Mouse (Mus musculus) liver, embryonic 15.5 days (tissue): Measurements from ENCODE around the gene Tra2a. TPM values are rescaled to one million over a fixed set of nuclear protein-coding genes. Genes with fewer than 3 reads are reported as not detected.

ENCODE experiments used
- ATAC-seq: fragments of 200-750 bp; cut with Nextera tagmentation; 2 replicates; pipeline ENCODE4 v1.8.0; 2017; ENCODE audit warnings: moderate number of reproducible peaks, mild to moderate bottlenecking, moderate library complexity; ENCODE audit not compliant: insufficient read depth
- H3K27ac ChIP-seq: fragments of 300-500 bp; sonication (generic); replicated peaks from 2 replicates; pipeline ENCODE4 v1.5.1; 2015; ENCODE audit warnings: mild to moderate bottlenecking, inconsistent platforms
- H3K27me3 ChIP-seq: fragments of 300-500 bp; sonication (generic); 2 replicates; pipeline ENCODE4 v1.6.1; 2015; ENCODE audit warnings: mild to moderate bottlenecking, inconsistent platforms
- H3K36me3 ChIP-seq: fragments of 300-500 bp; sonication (generic); replicated peaks from 2 replicates; pipeline ENCODE4 v1.6.1; 2015; ENCODE audit warnings: moderate library complexity, mild to moderate bottlenecking, inconsistent platforms
- H3K4me1 ChIP-seq: fragments of 300-500 bp; sonication (generic); replicated peaks from 2 replicates; pipeline ENCODE4 v1.6.1; 2015; ENCODE audit warnings: inconsistent platforms
- H3K4me2 ChIP-seq: fragments of 300-500 bp; sonication (generic); 2 replicates; pipeline ENCODE4 v1.6.1; 2015; ENCODE audit warnings: moderate library complexity, mild to moderate bottlenecking, inconsistent platforms
- H3K4me3 ChIP-seq: fragments of 300-500 bp; sonication (generic); replicated peaks from 2 replicates; pipeline ENCODE4 v1.5.1; 2015; ENCODE audit warnings: mild to moderate bottlenecking, inconsistent platforms
- H3K9ac ChIP-seq: fragments of 300-500 bp; sonication (generic); 2 replicates; pipeline ENCODE4 v1.6.1; 2015; ENCODE audit warnings: moderate library complexity, mild to moderate bottlenecking, inconsistent platforms
- H3K9me3 ChIP-seq: fragments of 300-500 bp; sonication (generic); replicated peaks from 2 replicates; pipeline ENCODE4 v1.6.1; 2016; ENCODE audit warnings: inconsistent platforms
- WGBS: fragments of 180-500 bp; shearing (Covaris S2); methylation state at CpG from one replicate; pipeline ENCODE4 v1.1.7; 2015; ENCODE audit warnings: mixed read lengths; ENCODE audit not compliant: insufficient replicate concordance; 5-methylcytosine and 5-hydroxymethylcytosine counted together
- polyA plus RNA-seq: library from polyadenylated mRNA; unstranded; fragments of >200 nt; fragmentation: Nextera tagmentation; extraction: Ambion mirVana; gene quantifications from 2 replicates; pipeline ENCODE4 v1.2.1, GENCODE M21; 2015

Gene Tra2a
- polyA plus RNA-seq, 1 experiment from 2014 or later: 41.2 TPM

GRCm38 (mm10) chr6:49217581-49218274 lies 46.1 kb downstream of the Tra2a start:
- Histone ChIP-seq H3K27ac (peak overlapping the region; percentile 99), H3K27me3 (no peaks in the 10 kb centered on the region), H3K9ac (peak overlapping the region; percentile 87), H3K4me3 (peak overlapping the region; percentile 68), H3K36me3 (no peaks in the 10 kb centered on the region), H3K4me1 (peaks cover 29% of the 10 kb centered on the region), H3K9me3 (no peaks in the 10 kb centered on the region), H3K4me2 (peak overlapping the region; percentile 80)
- peak; percentile 90 for ATAC-seq
- WGBS: under 1% methylated on average over 56 of the region's 56 CpGs

GRCm38 (mm10) chr6:49216811-49217542 lies 46.9 kb downstream of the Tra2a start:
- Histone ChIP-seq H3K4me2 (peak overlapping the region; percentile 80), H3K27ac (peak overlapping the region; percentile 99), H3K9ac (peak overlapping the region; percentile 87), H3K4me3 (peak overlapping the region; percentile 78), H3K36me3 (no peaks in the 10 kb centered on the region), H3K4me1 (peaks cover 33% of the 10 kb centered on the region), H3K27me3 (no peaks in the 10 kb centered on the region), H3K9me3 (no peaks in the 10 kb centered on the region)
- no peak for ATAC-seq
- 1% methylated on average over 11 of the region's 11 CpGs for WGBS

- peak overlapping the region; percentile 96 for H3K4me2 ChIP-seq
- H3K27ac ChIP-seq: peak overlapping the region; percentile 97
- peaks cover 37% of the 10 kb centered on the region for H3K4me1 ChIP-seq
- no peaks in the 10 kb centered on the region for H3K9me3 ChIP-seq
- H3K27me3 ChIP-seq: no peaks in the 10 kb centered on the region
- peak overlapping the region; percentile 81 for H3K9ac ChIP-seq
- no peaks in the 10 kb centered on the region for H3K36me3 ChIP-seq
- WGBS: 1% methylated on average over 14 of the region's 14 CpGs
- peak overlapping the region; percentile 78 for H3K4me3 ChIP-seq
- no peak for ATAC-seq
Measured at GRCm38 (mm10) chr6:49215748-49216585, 47.9 kb downstream of the Tra2a start.

- Histone ChIP-seq H3K4me3 (peak within 1 kb of the TSS; percentile 78), H3K9me3 (no peaks in the 10 kb centered on the region), H3K4me1 (peaks cover 41% of the 10 kb centered on the region), H3K27me3 (no peaks in the 10 kb centered on the region), H3K36me3 (no peaks in the 10 kb centered on the region), H3K9ac (peak within 1 kb of the TSS; percentile 81), H3K4me2 (peak within 1 kb of the TSS; percentile 96), H3K27ac (peak within 1 kb of the TSS; percentile 97)
- ATAC-seq: peak; percentile 68
- WGBS: under 1% methylated on average over 67 of the region's 68 CpGs
Measured at GRCm38 (mm10) chr6:49214928-49215747, 48.7 kb downstream of the Tra2a start, which contains the start of gene Igf2bp3. Gene Igf2bp3 (minus strand): TSS chr6:49214957.

GRCm38 (mm10) chr6:49214086-49214927 lies 49.5 kb downstream of the Tra2a start:
- H3K36me3 ChIP-seq: no peaks in the 10 kb centered on the region
- H3K4me1 ChIP-seq: peaks cover 42% of the 10 kb centered on the region
- H3K9ac ChIP-seq: peak overlapping the region; percentile 81
- no peaks in the 10 kb centered on the region for H3K9me3 ChIP-seq
- peak overlapping the region; percentile 97 for H3K27ac ChIP-seq
- ATAC-seq: no peak
- no peaks in the 10 kb centered on the region for H3K27me3 ChIP-seq
- under 1% methylated on average over 76 of the region's 76 CpGs for WGBS
- H3K4me2 ChIP-seq: peak overlapping the region; percentile 96
- H3K4me3 ChIP-seq: peak overlapping the region; percentile 78

GRCm38 (mm10) chr6:49213581-49214085 lies 50.2 kb downstream of the Tra2a start:
- peak overlapping the region; percentile 97 for H3K27ac ChIP-seq
- peak overlapping the region; percentile 81 for H3K9ac ChIP-seq
- H3K4me1 ChIP-seq: peaks cover 49% of the 10 kb centered on the region
- no peaks in the 10 kb centered on the region for H3K27me3 ChIP-seq
- no peaks in the 10 kb centered on the region for H3K36me3 ChIP-seq
- WGBS: under 1% methylated on average over 50 of the region's 50 CpGs
- no peak for ATAC-seq
- H3K4me2 ChIP-seq: peak overlapping the region; percentile 96
- H3K9me3 ChIP-seq: no peaks in the 10 kb centered on the region
- H3K4me3 ChIP-seq: peak overlapping the region; percentile 78

- peak overlapping the region; percentile 81 for H3K9ac ChIP-seq
- H3K4me1 ChIP-seq: peaks cover 54% of the 10 kb centered on the region
- peak overlapping the region; percentile 78 for H3K4me3 ChIP-seq
- H3K4me2 ChIP-seq: peak overlapping the region; percentile 96
- peak overlapping the region; percentile 97 for H3K27ac ChIP-seq
- H3K27me3 ChIP-seq: no peaks in the 10 kb centered on the region
- H3K9me3 ChIP-seq: no peaks in the 10 kb centered on the region
- ATAC-seq: no peak
- 8% methylated on average over 20 of the region's 20 CpGs for WGBS
- H3K36me3 ChIP-seq: no peaks in the 10 kb centered on the region
Measured at GRCm38 (mm10) chr6:49212931-49213580, 50.8 kb downstream of the Tra2a start.

GRCm38 (mm10) chr6:49212141-49212540 lies 51.7 kb downstream of the Tra2a start:
- WGBS: 37% methylated on average over 3 of the region's 4 CpGs
- no peak for ATAC-seq
- no peaks in the 10 kb centered on the region for H3K36me3 ChIP-seq
- peaks cover 61% of the 10 kb centered on the region for H3K4me1 ChIP-seq
- H3K9me3 ChIP-seq: no peaks in the 10 kb centered on the region
- H3K4me2 ChIP-seq: peak overlapping the region; percentile 96
- H3K27me3 ChIP-seq: no peaks in the 10 kb centered on the region
- H3K4me3 ChIP-seq: peak overlapping the region; percentile 78; the same call in 1 of the 2 replicates
- no peak overlapping the region for H3K9ac ChIP-seq
- no peak overlapping the region for H3K27ac ChIP-seq

- H3K4me1 ChIP-seq: peaks cover 62% of the 10 kb centered on the region
Measured at GRCm38 (mm10) chr6:49211596-49211995, 52.2 kb downstream of the Tra2a start.

More at GRCm38 (mm10) chr6:49211596-49211995, 52.2 kb downstream of the Tra2a start:
- 31% methylated on average over 5 of the region's 5 CpGs for WGBS
- Histone ChIP-seq H3K27ac (no peak overlapping the region), H3K36me3 (peaks cover 1% of the 10 kb centered on the region), H3K9me3 (no peaks in the 10 kb centered on the region), H3K9ac (no peak overlapping the region), H3K4me3 (no peak overlapping the region), H3K27me3 (no peaks in the 10 kb centered on the region), H3K4me2 (peak overlapping the region; percentile 50)
- ATAC-seq: no peak
